Mouse (Mus musculus) cerebellum, adult 9-11 months (tissue): ENCODE data around the gene Nupl1.

Experiments used
- DNase-seq: peaks from one replicate; pipeline ENCODE4 v3.0.0; 2022

The Nupl1 gene

GRCm38 (mm10) chr14:60143234-60143633 is 108.0 kb downstream of the Nupl1 start:
- DNase-seq: peak; percentile 22

- DNase-seq: no peak
These were observed 112.9 kb downstream of the Nupl1 start for GRCm38 (mm10) chr14:60138339-60138738.

GRCm38 (mm10) chr14:60137812-60138211 is 113.4 kb downstream of the Nupl1 start:
- DNase-seq: no peak

- no peak for DNase-seq
These were observed 115.4 kb downstream of the Nupl1 start for GRCm38 (mm10) chr14:60135801-60136200.

GRCm38 (mm10) chr14:60134720-60135119 is 116.5 kb downstream of the Nupl1 start:
- DNase-seq: no peak
